Mouse (Mus musculus) spleen, postnatal 14 days (tissue): ENCODE results near the gene Cst7.

Source experiments
- DNase-seq, 2 experiments: peaks; one replicate each; pipeline ENCODE4 v3.0.0; 2021 to 2022; ENCODE audit warnings: low spot score in 2 of 2

Cst7 gene

GRCm38 (mm10) chr2:150627140-150627539, 56.9 kb downstream of the Cst7 start:
- no peak for DNase-seq
